Mouse (Mus musculus) myocyte (in vitro differentiated cells): ENCODE measurements at regions not wholly inside any gene's neighbourhood (a gene's known extent, or its start where the extent isn't known, plus 50 kb on each side); places are given as distances from the start of the nearest gene placed in this dataset.

Experiments used
- E2F4 ChIP-seq: IDR thresholded peaks from one replicate; pipeline ENCODE4 v1.6.1; 2011; ENCODE audit warnings: mild to moderate bottlenecking, control low read depth, moderate library complexity; ENCODE audit not compliant: insufficient read depth
- POLR2A ChIP-seq: IDR thresholded peaks from one replicate; pipeline ENCODE4 v1.6.1; 2011; ENCODE audit warnings: low read depth, mild to moderate bottlenecking, control low read depth, moderate library complexity; ENCODE audit not compliant: insufficient read length
- POLR2AphosphoS2 ChIP-seq: IDR thresholded peaks from one replicate; pipeline ENCODE4 v1.6.1; 2011; ENCODE audit warnings: low read depth, control low read depth; ENCODE audit not compliant: insufficient read length

DNA sequence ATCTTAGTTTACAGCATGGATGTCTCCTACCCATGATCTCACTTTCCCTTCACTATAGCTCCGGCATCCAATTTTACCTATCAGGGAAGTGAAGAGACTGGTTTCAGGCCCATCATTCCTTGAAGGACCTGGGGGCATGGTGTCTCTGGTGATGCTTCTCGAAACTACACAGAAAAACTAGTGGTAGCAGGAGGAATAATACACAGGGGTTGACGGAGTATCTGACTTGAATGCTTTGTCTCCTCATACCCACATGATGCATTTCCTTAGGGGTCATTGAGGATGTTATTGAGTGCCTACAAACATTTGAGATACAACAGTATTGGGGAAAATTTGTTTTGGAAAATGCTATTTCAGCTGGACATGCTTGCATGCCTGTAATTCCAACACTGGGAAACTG lies 253.0 kb upstream of the 4930412O13Rik start:
- TF ChIP-seq E2F4 (no peak), POLR2AphosphoS2 (no peak), POLR2A (no peak)
